In the genomic region with DNA sequence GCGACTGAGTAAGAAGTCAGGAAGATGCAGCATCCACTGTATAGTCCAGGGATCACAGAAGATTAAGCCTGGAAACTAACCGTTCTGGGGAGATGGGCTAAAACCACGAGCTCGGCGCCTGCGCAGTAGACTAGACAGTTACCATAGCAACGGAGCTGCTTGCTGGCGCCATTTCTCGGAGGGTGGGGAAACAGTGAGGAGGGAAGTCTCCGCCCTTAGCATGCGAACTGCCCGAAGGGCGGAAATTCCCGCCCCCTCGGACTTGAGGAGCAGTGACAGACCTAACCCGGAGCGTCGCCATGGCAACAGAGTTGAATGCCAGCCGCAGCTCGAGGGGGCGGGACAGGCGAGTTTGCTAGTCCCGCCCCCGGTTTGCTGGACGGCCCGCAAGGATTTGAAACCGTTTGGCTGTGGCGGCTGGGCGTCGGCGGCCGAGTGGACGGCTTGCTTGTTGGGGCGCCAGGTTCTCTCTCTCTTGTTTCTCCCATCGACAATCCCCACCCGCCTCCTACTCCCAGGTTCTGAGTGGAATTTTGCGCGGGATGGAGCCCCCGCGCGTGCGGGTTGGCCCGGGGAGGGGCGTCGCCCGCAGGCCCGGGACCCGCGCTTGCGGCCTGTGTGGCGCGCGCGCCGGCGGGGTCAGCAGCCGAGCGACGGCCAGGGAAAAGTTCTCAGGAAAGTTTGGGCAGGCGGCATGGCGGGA, we compare ENCODE assay signal across 8 mouse cellular contexts. TPM values are rescaled to one million over a fixed set of nuclear protein-coding genes. Genes with fewer than 3 reads are reported as not detected.
A peak's percentile ranks its signal among the peaks of the same experiment; 100 is the strongest.
DNase-seq lines count a peak whose midpoint lies in the region; ATAC-seq lines count a peak whose summit lies in the region.

TSS of gene Cep112 (plus strand) at position 304 of the 703 bp plus-strand sequence.

- peak within 1 kb of the TSS; percentile 74 for H3K9ac ChIP-seq in lung, embryonic 16.5 days (ENCODE audit: low read length)

- H3K4me1 ChIP-seq in lung, embryonic 16.5 days (replicated peaks; ENCODE audit: control insufficient read depth, insufficient read depth, low read length): peaks cover 11% of the 10 kb centered on the region

- no peaks in the 10 kb centered on the region for H3K36me3 ChIP-seq in lung, embryonic 16.5 days (ENCODE audit: control insufficient read depth, insufficient read depth, low read length)

- WGBS in lung, embryonic 16.5 days: under 1% methylated on average over 55 of the region's 61 CpGs

- no peaks in the 10 kb centered on the region for H3K9me3 ChIP-seq in lung, embryonic 16.5 days (ENCODE audit: control insufficient read depth, low read length)

- no peaks in the 10 kb centered on the region for H3K27me3 ChIP-seq in lung, embryonic 16.5 days (ENCODE audit: control insufficient read depth, insufficient read depth, low read depth, low read length)

- peak; percentile 98 for DNase-seq in MEL-GATA-1-ER (ENCODE audit: extremely low read depth, low read depth)
- DNase-seq in cerebellum, adult 8-10 months: peak; percentile 85
- DNase-seq in forelimb bud, embryonic 11.5 days (ENCODE audit: low read depth, low spot score): peak; percentile 100
- DNase-seq in layer of hippocampus, adult 9-10 months (ENCODE audit: low spot score): peak; percentile 94
- DNase-seq in ovary, postnatal 10 days (ENCODE audit: low spot score): peak; percentile 88
- peak; percentile 88 to 93 for DNase-seq in thymus, postnatal 10 days (ENCODE audit: low spot score in 2 of 2)

- peak within 1 kb of the TSS; percentile 70 for H3K4me3 ChIP-seq in lung, embryonic 16.5 days (ENCODE audit: low read length)

- peak within 1 kb of the TSS; percentile 8; the same call in 1 of the 2 replicates for H3K27ac ChIP-seq in lung, embryonic 16.5 days (ENCODE audit: low read length)

- ATAC-seq in hematopoietic stem cell, adult 5-6 weeks (replicated peaks in 1 of 2; ENCODE audit: insufficient read depth in 1 of 2, low FRiP score in 2 of 2, low TSS enrichment in 1 of 2, low read depth in 1 of 2, poor library complexity in 2 of 2, severe bottlenecking in 2 of 2): peak; percentile 96 to 99
- ATAC-seq in lung, embryonic 16.5 days (ENCODE audit: low read depth): peak; percentile 99

- H3K4me2 ChIP-seq in lung, embryonic 16.5 days (ENCODE audit: low read depth, low read length): peak within 1 kb of the TSS; percentile 82

RNA-seq across cellular contexts. Expression of gene Cep112, which starts in this region (rescaled TPM):
- 3.0 and 5.0 TPM in 2 replicates for total RNA-seq in hematopoietic stem cell, adult 5-6 weeks (2017)
- polyA plus RNA-seq in lung, embryonic 16.5 days (2015; fragmentation: Nextera tagmentation; extraction: Ambion mirVana): 15.4 and 19.2 TPM in 2 replicates

Comparison
In these comparisons a context has a peak if more than half of its experiments do, and no peak if none do; other contexts are left out.
1. Peak in every context shown above with its lines: DNase-seq, ATAC-seq, H3K4me3 ChIP-seq and H3K27ac ChIP-seq.